Mouse (Mus musculus): ENCODE measurements around the gene Slc3a1. TPM values are rescaled to one million over a fixed set of nuclear protein-coding genes. Genes with fewer than 3 reads are reported as not detected.

The Slc3a1 gene
- polyA plus RNA-seq, 1 experiment from 2014 or later: 0.23 TPM

DNA sequence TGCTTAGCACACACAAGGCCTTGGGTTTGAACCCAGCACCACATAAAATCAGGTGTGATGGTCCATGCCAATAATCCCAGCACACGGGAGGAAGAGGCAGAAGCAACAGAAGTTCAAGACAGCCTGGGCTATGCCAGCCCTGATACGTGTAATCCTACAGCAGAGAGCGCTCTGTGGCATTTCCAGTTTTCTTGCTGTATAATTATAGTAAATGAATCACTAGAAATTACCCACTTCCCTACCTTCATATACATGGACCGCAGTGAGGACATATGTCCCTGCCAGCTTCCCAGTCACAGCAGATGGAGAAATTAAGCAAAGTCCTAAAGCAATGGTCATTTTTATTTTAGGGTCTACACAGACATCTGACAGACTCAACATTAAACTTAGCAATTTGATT lies 45.9 kb downstream of the Slc3a1 start:
- Histone ChIP-seq H3K36me3 (peaks cover 73% of the 10 kb centered on the region), H3K4me1 (peaks cover 17% of the 10 kb centered on the region), H3K27me3 (ENCODE audit: low read depth, poor library complexity, severe bottlenecking) (no peaks in the 10 kb centered on the region), H3K4me3 (no peak overlapping the region), H3K9me3 (replicated peaks) (no peaks in the 10 kb centered on the region), H3K27ac (replicated peaks) (no peak overlapping the region)
- DNase-seq (ENCODE audit: low spot score): no peak
- 94% methylated on average over 4 of the region's 4 CpGs for WGBS

DNA sequence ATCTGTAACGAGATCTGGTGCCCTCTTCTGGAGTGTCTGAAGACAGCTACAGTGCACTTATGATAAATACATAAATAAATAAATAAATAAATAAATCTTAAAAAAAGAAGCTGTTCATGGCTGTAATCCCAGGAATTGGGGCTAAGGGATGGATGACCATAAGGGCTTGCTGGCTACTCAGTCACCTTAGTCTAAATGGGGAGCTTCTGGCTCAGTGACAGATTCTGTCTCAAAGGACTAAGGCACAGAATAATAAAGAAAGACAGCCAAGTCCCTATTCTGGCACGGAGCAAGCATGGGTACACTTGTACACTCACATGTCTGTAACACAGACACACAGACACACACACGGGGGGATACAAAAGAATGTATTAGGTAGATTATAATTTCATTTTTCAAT lies 51.1 kb downstream of the Slc3a1 start:
- no peak overlapping the region for H3K27ac ChIP-seq (replicated peaks)
- no peak overlapping the region for H3K4me3 ChIP-seq
- no peak for DNase-seq (ENCODE audit: low spot score)
- H3K27me3 ChIP-seq (ENCODE audit: low read depth, poor library complexity, severe bottlenecking): no peaks in the 10 kb centered on the region
- no peaks in the 10 kb centered on the region for H3K9me3 ChIP-seq (replicated peaks)
- H3K4me1 ChIP-seq: no peaks in the 10 kb centered on the region
- WGBS: 98% methylated on average over 3 of the region's 3 CpGs
- peaks cover 67% of the 10 kb centered on the region for H3K36me3 ChIP-seq

DNA sequence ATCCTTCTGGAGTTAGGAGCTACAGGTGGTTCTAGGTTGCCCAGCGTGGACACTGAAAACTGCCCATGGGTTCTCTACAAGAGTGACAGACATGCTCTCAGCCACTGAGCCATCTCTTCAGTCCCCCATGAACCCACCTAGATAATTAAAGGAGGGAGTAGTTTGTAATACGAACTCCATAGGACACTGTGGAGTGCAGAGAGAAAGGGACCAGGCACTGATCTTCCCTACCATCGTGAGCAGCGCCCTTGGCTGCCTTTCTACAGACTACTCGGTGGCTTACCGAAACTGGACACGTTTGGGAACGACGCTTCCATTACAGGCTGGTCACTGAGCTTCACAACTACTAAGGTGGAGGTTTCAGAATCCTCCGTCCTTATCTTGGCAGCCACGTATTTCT lies 52.6 kb downstream of the Slc3a1 start:
- H3K9me3 ChIP-seq (replicated peaks): no peaks in the 10 kb centered on the region
- no peaks in the 10 kb centered on the region for H3K4me1 ChIP-seq

DNA sequence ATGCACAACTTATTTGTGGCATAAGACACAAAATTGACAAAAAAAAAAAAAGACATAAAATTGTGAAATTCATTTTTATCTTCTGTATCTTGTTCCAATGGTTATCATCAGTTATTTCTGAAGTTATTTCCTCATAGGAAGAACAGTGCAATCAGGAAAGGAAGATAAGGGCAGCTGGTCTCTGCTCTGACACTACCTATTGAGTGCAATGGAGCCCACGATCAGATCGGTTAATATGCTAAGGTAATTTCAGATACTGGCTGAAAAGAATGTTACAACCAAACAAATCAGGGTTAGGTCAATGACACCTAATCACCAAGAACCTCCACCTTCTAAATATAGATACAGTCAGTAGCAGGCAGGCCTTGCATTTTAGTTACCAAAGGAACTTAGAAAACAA lies 57.2 kb downstream of the Slc3a1 start:
- no peak for DNase-seq (ENCODE audit: low spot score)
- H3K27me3 ChIP-seq (ENCODE audit: low read depth, poor library complexity, severe bottlenecking): no peaks in the 10 kb centered on the region
- H3K9me3 ChIP-seq (replicated peaks): no peaks in the 10 kb centered on the region
- H3K36me3 ChIP-seq: peaks cover 17% of the 10 kb centered on the region
- H3K27ac ChIP-seq (replicated peaks): no peak overlapping the region
- peaks cover 9% of the 10 kb centered on the region for H3K4me1 ChIP-seq
- H3K4me3 ChIP-seq: no peak overlapping the region
- WGBS: 92% methylated on average over 2 of the region's 2 CpGs

More for the DNA sequence above, 52.6 kb downstream of the Slc3a1 start:
- Histone ChIP-seq H3K27me3 (ENCODE audit: low read depth, poor library complexity, severe bottlenecking) (no peaks in the 10 kb centered on the region), H3K36me3 (peaks cover 57% of the 10 kb centered on the region), H3K27ac (replicated peaks) (no peak overlapping the region), H3K4me3 (no peak overlapping the region)
- 96% methylated on average over 11 of the region's 11 CpGs for WGBS
- DNase-seq (ENCODE audit: low spot score): no peak

DNA sequence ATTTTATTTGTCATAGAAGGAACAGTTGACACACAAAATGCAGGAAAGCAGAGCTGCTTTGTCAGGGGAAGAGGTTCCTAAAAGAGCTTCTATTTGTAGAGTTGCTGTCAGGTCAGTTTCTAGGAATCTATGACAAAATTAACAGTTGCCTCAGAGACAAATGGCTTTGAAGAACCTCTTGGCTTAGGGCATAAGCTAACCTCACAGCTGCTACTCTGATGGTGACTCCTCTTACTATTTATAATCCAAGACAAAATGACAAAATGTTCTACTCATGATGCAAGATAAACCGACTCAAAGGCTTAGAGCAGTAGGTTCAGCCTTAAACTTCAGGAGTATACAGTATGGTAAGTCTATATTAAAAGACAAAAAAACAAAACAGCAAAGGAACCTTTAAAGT lies 58.3 kb downstream of the Slc3a1 start:
- 89% methylated on average over 1 of the region's 1 CpGs for WGBS
- H3K27me3 ChIP-seq (ENCODE audit: low read depth, poor library complexity, severe bottlenecking): no peaks in the 10 kb centered on the region
- H3K9me3 ChIP-seq (replicated peaks): no peaks in the 10 kb centered on the region

DNA sequence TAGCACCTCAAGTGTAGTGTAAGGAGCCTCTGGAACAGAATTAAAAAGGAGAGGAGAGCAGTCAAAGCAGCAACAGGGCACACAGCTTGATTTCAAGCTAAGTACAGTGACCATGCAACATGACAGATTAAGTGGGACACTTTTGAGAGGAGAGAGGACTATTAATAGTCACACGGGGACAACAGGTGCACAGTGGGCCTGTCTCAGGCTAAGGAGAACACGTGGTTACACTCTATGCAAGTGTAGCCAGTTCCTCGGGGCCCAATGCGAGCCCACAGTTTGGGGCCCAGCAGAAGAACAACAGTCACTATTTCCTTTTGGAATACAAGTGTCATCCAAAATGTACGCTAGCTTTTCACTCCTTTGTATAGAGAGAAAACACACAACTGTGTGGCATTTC lies 59.4 kb downstream of the Slc3a1 start:
- Histone ChIP-seq H3K4me1 (peaks cover 17% of the 10 kb centered on the region), H3K9me3 (replicated peaks) (no peaks in the 10 kb centered on the region), H3K36me3 (0 out of 2 replicates have a peak, but pooled peaks cover 3% of the 10 kb centered on the region), H3K27me3 (ENCODE audit: low read depth, poor library complexity, severe bottlenecking) (no peaks in the 10 kb centered on the region), H3K27ac (replicated peaks) (no peak overlapping the region), H3K4me3 (no peak overlapping the region)
- no peak for DNase-seq (ENCODE audit: low spot score)
- WGBS: 94% methylated on average over 5 of the region's 5 CpGs

More for the DNA sequence above, 58.3 kb downstream of the Slc3a1 start:
- Histone ChIP-seq H3K4me1 (peaks cover 15% of the 10 kb centered on the region), H3K4me3 (no peak overlapping the region), H3K36me3 (0 out of 2 replicates have a peak, but pooled peaks cover 7% of the 10 kb centered on the region), H3K27ac (replicated peaks) (no peak overlapping the region)
- no peak for DNase-seq (ENCODE audit: low spot score)

DNA sequence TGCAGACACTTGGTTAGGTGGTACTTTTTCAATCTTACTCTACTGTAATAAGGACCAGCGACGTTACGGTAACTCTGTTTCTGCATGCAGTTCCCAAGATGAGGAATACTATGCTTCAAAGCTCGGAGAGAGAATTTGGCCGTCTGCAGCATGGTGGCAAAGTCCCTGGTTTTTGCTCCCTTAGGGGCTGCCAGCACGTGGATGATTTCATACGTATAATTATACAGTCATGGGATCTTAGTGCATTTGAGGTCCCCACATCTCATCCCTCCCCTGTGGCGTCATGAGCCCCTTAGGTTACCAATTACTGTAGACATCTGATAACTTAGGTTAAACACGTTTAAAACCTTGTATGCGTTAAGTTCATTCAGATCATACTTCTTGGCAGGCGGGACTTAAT lies 60.2 kb downstream of the Slc3a1 start:
- Histone ChIP-seq H3K4me1 (peaks cover 17% of the 10 kb centered on the region), H3K9me3 (replicated peaks) (no peaks in the 10 kb centered on the region), H3K27me3 (ENCODE audit: low read depth, poor library complexity, severe bottlenecking) (no peaks in the 10 kb centered on the region), H3K4me3 (no peak overlapping the region), H3K27ac (replicated peaks) (no peak overlapping the region), H3K36me3 (no peaks in the 10 kb centered on the region)
- 92% methylated on average over 11 of the region's 11 CpGs for WGBS
- DNase-seq (ENCODE audit: low spot score): no peak

DNA sequence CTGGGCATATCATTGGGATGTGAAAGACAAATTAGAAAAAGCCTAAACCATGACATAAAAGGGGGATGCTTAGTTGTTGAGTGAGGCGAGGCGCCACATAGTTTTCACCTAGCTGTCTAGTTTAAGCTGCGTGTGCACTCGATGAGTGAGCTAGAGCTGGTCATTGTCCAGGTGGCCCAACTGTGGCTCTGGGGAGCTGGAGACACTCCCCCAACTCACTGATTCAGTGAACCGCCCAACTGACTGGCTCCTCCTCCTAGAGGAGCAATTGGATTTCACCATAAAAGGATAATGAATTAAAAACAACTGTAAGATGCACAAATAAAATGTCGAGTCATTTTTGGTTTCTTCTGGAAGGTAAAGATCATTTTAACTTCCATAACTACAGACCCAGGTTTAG lies 60.8 kb downstream of the Slc3a1 start:
- 49% methylated on average over 6 of the region's 6 CpGs for WGBS
- Histone ChIP-seq H3K9me3 (replicated peaks) (no peaks in the 10 kb centered on the region), H3K27ac (replicated peaks) (no peak overlapping the region), H3K36me3 (no peaks in the 10 kb centered on the region), H3K4me1 (peaks cover 17% of the 10 kb centered on the region), H3K27me3 (ENCODE audit: low read depth, poor library complexity, severe bottlenecking) (no peaks in the 10 kb centered on the region), H3K4me3 (peak overlapping the region; percentile 78)
- DNase-seq (ENCODE audit: low spot score): no peak

DNA sequence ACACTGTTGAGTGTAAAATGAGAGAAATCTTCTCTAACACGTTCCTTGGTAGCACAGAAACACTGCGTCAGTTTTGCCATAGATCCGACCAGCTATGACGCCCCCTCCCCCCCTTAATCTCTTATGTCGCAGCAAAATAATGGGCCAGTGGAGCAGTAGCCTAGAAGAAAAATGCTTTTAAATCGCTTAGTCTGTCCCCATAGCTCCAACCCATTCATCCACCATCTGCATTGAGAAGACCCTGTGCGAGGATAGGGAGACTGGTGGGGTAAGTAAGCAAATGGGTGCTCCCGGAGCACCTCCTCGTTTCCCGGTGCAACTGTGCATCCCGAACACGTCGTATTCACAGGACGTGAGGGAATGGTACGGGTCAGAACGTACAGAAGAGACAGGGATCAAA lies 61.4 kb downstream of the Slc3a1 start:
- Histone ChIP-seq H3K36me3 (no peaks in the 10 kb centered on the region), H3K4me3 (peak overlapping the region; percentile 78), H3K4me1 (peaks cover 17% of the 10 kb centered on the region), H3K27me3 (ENCODE audit: low read depth, poor library complexity, severe bottlenecking) (no peaks in the 10 kb centered on the region), H3K9me3 (replicated peaks) (no peaks in the 10 kb centered on the region), H3K27ac (replicated peaks) (peak overlapping the region; percentile 88)
- no peak for DNase-seq (ENCODE audit: low spot score)
- WGBS: under 1% methylated on average over 16 of the region's 16 CpGs

DNA sequence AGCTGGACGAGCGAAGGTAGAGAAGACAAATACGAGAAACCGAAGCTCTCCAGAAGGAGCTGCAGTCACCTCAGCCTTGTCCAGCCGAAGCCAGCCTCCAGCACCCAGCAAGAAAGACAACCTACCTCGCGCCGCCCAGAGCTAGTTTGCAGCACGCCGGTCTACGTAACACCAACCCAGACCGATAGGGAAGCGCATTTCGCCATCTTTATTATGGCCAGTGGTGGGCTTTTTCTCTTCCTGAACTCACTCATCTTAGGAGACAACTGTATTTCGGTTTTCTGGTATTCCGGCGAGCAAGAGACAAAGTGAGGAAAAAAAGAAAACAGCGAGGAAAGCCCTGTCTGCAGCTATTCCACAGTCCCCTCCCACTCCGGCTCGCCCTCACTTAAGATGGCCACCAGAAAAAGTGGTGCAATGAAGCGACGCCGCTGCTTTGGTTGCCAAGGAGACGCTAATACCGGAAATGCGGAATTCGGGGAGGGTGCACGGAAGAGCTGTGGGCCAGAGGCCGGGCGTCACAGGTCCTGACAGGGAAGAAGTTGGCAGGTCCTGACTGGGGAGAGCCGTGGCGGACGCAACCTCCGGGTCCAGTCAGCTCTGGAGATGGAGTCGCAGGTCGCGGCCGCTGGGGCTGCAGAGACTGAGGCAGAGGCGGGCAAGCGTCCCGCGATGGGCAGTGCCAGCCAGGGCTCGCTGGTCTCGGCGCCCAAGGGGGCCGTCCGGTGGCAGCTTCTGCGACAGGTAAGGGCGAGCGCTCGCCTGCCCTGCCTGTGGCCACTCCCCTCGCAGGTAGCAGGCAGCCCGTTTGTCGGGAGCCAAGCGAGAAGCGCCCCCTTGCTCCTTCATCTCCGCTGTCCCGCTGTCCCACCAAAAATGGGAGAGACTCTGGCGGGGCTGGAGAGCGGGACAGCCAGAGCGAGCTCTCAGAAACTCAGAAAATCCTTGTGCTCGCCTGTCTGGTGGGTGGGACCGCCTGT lies 62.2 kb downstream of the Slc3a1 start, which contains the start of the genes Prepl and Camkmt:
Gene Prepl (minus strand): TSS at position 122 of the 980 bp plus-strand sequence.
Gene Camkmt (plus strand): TSS at position 433 of the 980 bp plus-strand sequence.
- Histone ChIP-seq H3K27me3 (ENCODE audit: low read depth, poor library complexity, severe bottlenecking) (no peaks in the 10 kb centered on the region), H3K27ac (replicated peaks) (peak within 1 kb of the TSS; percentile 88), H3K36me3 (no peaks in the 10 kb centered on the region), H3K4me1 (peaks cover 17% of the 10 kb centered on the region), H3K4me3 (peak within 1 kb of the TSS; percentile 78), H3K9me3 (replicated peaks) (no peaks in the 10 kb centered on the region)
- WGBS: 0% methylated on average over 63 of the region's 63 CpGs
- peak; percentile 97 for DNase-seq (ENCODE audit: low spot score)

DNA sequence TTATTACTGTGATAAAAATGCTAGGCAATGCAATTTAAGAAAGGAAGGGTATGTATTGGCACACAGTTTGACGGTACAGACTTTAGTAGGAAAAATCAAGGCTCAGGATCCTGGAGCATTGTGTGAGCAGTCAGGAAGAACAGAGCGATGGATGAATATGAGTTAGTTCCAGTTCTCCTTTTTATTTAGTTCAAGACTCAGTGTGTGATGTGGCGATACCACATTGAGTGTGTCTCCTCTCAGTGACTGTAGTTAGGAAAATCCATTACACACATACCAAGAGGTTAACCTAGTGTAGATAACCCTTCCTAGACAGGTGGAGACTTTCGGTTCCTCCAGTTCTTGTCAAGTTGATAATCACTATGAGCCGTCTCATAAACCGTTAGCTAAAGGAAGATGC lies 63.6 kb downstream of the Slc3a1 start:
- no peaks in the 10 kb centered on the region for H3K9me3 ChIP-seq (replicated peaks)
- no peak for DNase-seq (ENCODE audit: low spot score)
- peaks cover 17% of the 10 kb centered on the region for H3K4me1 ChIP-seq
- no peak overlapping the region for H3K27ac ChIP-seq (replicated peaks)
- peak overlapping the region; percentile 78 for H3K4me3 ChIP-seq
- 90% methylated on average over 6 of the region's 6 CpGs for WGBS
- peaks cover 2% of the 10 kb centered on the region; the same call in 1 of the 2 replicates for H3K36me3 ChIP-seq
- H3K27me3 ChIP-seq (ENCODE audit: low read depth, poor library complexity, severe bottlenecking): no peaks in the 10 kb centered on the region

DNA sequence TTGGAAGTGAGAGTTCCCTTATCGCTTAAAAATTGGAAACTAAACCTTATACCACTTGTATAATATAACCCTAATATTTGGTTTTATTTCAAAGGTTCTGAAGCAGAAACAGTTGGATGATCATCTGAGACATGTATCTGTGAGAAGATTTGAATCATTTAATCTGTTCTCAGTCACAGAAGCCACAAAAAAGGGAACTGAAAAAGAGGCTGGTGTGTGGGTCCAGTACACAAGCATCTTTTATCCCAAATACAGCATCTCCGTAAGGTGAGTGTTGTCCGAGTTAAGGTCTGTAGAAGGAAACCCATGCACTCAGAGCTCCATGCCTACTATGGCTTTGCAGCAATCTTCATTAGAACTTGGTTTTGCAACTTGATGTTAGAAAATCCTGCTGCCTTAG lies 68.2 kb downstream of the Slc3a1 start:
- no peak for DNase-seq (ENCODE audit: low spot score)
- H3K36me3 ChIP-seq: peaks cover 37% of the 10 kb centered on the region
- 98% methylated on average over 3 of the region's 3 CpGs for WGBS

DNA sequence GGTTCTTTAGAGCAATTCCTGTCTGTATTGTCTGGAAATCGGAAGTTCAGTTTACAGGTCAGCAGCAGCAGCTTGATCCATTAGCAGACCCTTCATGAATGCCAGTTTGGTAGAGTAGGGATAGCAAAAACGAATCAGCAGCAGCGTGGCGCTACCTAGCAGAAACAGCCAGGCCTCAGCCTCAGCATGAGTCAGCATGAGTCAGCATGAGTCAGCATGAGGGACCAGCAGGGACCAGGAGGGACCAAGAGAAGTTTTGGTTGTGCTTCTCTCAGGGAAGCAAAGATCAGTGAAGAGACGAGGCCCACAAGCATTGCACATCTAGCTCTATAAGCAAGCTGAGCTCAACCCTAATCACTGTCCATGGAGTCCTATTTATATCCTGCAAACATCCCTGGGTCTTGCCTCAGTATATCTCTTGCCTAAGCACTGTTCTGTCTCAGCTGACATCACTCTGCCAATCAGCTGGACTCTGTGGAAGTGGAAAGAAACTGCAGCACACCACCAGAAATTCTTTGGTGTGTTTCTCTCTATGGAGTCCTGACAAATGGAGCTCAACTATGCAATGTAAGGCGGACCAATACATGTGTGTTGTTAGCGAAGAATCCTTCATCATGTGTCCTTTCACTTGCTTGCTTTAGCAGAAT lies 70.6 kb downstream of the Slc3a1 start:
- Histone ChIP-seq H3K4me3 (no peak overlapping the region), H3K4me1 (peaks cover 11% of the 10 kb centered on the region), H3K9me3 (replicated peaks) (peaks cover 7% of the 10 kb centered on the region), H3K27me3 (ENCODE audit: low read depth, poor library complexity, severe bottlenecking) (no peaks in the 10 kb centered on the region), H3K36me3 (peaks cover 37% of the 10 kb centered on the region), H3K27ac (replicated peaks) (no peak overlapping the region)
- WGBS: 92% methylated on average over 7 of the region's 7 CpGs
- DNase-seq (ENCODE audit: low spot score): no peak

More for the DNA sequence above, 68.2 kb downstream of the Slc3a1 start:
- H3K27ac ChIP-seq (replicated peaks): no peak overlapping the region
- no peak overlapping the region for H3K4me3 ChIP-seq
- H3K4me1 ChIP-seq: peaks cover 3% of the 10 kb centered on the region
- peaks cover 7% of the 10 kb centered on the region for H3K9me3 ChIP-seq (replicated peaks)
- H3K27me3 ChIP-seq (ENCODE audit: low read depth, poor library complexity, severe bottlenecking): no peaks in the 10 kb centered on the region
